Mouse (Mus musculus) heart, adult 2 months (tissue): ENCODE results near the gene Pbx1. TPM values are rescaled to one million over a fixed set of nuclear protein-coding genes. Genes with fewer than 3 reads are reported as not detected.

Source experiments
- DNase-seq, 2 experiments: peaks; one replicate each; pipeline ENCODE4 v3.0.0; 2021
- H3K27ac ChIP-seq: fragments of 200-600 bp; 2 replicates; pipeline ENCODE4 v1.8.1; 2022
- H3K27me3 ChIP-seq: fragments of 200-500 bp; 2 replicates; pipeline ENCODE4 v1.6.1; 2012; ENCODE audit warnings: mild to moderate bottlenecking, low read length, inconsistent platforms, mixed read lengths; ENCODE audit not compliant: control insufficient read depth, insufficient read depth
- H3K36me3 ChIP-seq: fragments of 200-500 bp; 2 replicates; pipeline ENCODE4 v1.6.1; 2012; ENCODE audit warnings: low read length, inconsistent platforms; ENCODE audit not compliant: control insufficient read depth, insufficient read depth
- H3K4me1 ChIP-seq: fragments of 200-500 bp; 2 replicates; pipeline ENCODE4 v1.6.1; 2011; ENCODE audit warnings: low read length; ENCODE audit not compliant: control insufficient read depth, insufficient read depth
- H3K4me3 ChIP-seq: fragments of 200-600 bp; 2 replicates; pipeline ENCODE4 v1.8.1; 2022
- H3K79me2 ChIP-seq: fragments of 200-500 bp; replicated peaks from 2 replicates; pipeline ENCODE4 v1.6.1; 2012; ENCODE audit warnings: mild to moderate bottlenecking, inconsistent platforms, low read length, moderate library complexity, mixed read lengths; ENCODE audit not compliant: control insufficient read depth, insufficient read depth
- H3K9ac ChIP-seq: fragments of 200-500 bp; 2 replicates; pipeline ENCODE4 v1.6.1; 2012; ENCODE audit warnings: low read depth, mild to moderate bottlenecking, control low read depth, inconsistent platforms, low read length, mixed read lengths
- CTCF ChIP-seq: fragments of 200-600 bp; IDR thresholded peaks from 2 replicates; pipeline ENCODE4 v1.8.1; 2022; ENCODE audit warnings: antibody characterized with exemption, mild to moderate bottlenecking, moderate library complexity
- EP300 ChIP-seq: fragments of 200-500 bp; IDR thresholded peaks from 2 replicates; pipeline ENCODE4 v1.6.1; 2011; ENCODE audit warnings: low read depth, low read length, control low read depth; ENCODE audit not compliant: insufficient read depth
- POLR2A ChIP-seq: fragments of 200-500 bp; IDR thresholded peaks from 2 replicates; pipeline ENCODE4 v1.6.1; 2011; ENCODE audit warnings: mild to moderate bottlenecking, low read depth, low read length, control low read depth; ENCODE audit not compliant: insufficient read depth
- WGBS: fragments of 180-500 bp; shearing (Covaris S2); methylation state at CpG from one replicate; pipeline ENCODE4 v1.1.7; 2018; 5-methylcytosine and 5-hydroxymethylcytosine counted together
- intact Hi-C: fragments of 180-260 bp; cut with DNase I; formaldehyde crosslinking; loops from one replicate; pipeline ENCODE4 v1.15.1; 2025
- polyA plus RNA-seq: library from polyadenylated mRNA; depleted of rRNA; stranded (reverse); fragments of >200 nt; gene quantifications from 2 replicates; pipeline ENCODE4 v1.2.3, GENCODE M21; 2012
- total RNA-seq, 2 experiments: library from RNA; stranded (reverse); gene quantifications; 2 replicates each; pipeline ENCODE4 v1.2.3; 2021

Pbx1 gene
- total and polyA plus RNA-seq, 3 experiments, result 33.1 to 54.7 (median 52.8) TPM

- 54% methylated on average over 11 of the region's 11 CpGs for WGBS
Measured at GRCm38 (mm10) chr1:168423389-168423930, 8.6 kb downstream of the Pbx1 start.

GRCm38 (mm10) chr1:168418903-168419302 lies 13.2 kb downstream of the Pbx1 start:
- intact Hi-C loops, result no loop called here
- no peak overlapping the region for H3K4me3 ChIP-seq
- TF ChIP-seq EP300, result no peak
- no peak for TF ChIP-seq CTCF
- no peak for TF ChIP-seq POLR2A
- H3K27me3 ChIP-seq, result no peaks in the 10 kb centered on the region
- H3K9ac ChIP-seq, result no peak overlapping the region
- H3K4me1 ChIP-seq, result peaks cover 12% of the 10 kb centered on the region
- H3K27ac ChIP-seq, result no peak overlapping the region
- DNase-seq, result no peak
- WGBS, result 67% methylated on average over 9 of the region's 9 CpGs
- peaks cover 4% of the 10 kb centered on the region for H3K79me2 ChIP-seq
- peaks cover 3% of the 10 kb centered on the region for H3K36me3 ChIP-seq

More at GRCm38 (mm10) chr1:168423389-168423930, 8.6 kb downstream of the Pbx1 start:
- Histone ChIP-seq H3K4me1 (peaks cover 6% of the 10 kb centered on the region), H3K27me3 (no peaks in the 10 kb centered on the region), H3K4me3 (no peak overlapping the region; the same call in 1 of the 2 replicates), H3K36me3 (peaks cover 16% of the 10 kb centered on the region), H3K27ac (no peak overlapping the region), H3K79me2 (peaks cover 2% of the 10 kb centered on the region; the same call in 1 of the 2 replicates), H3K9ac (no peak overlapping the region)
- DNase-seq, result no peak
- TF ChIP-seq EP300, result no peak
- TF ChIP-seq POLR2A, result no peak
- no peak for TF ChIP-seq CTCF
- intact Hi-C loops, result no loop called here

- Histone ChIP-seq H3K27ac (no peak overlapping the region), H3K4me3 (no peak overlapping the region), H3K4me1 (peaks cover 6% of the 10 kb centered on the region), H3K27me3 (no peaks in the 10 kb centered on the region), H3K79me2 (peaks cover 4% of the 10 kb centered on the region), H3K9ac (no peak overlapping the region), H3K36me3 (peaks cover 3% of the 10 kb centered on the region)
- WGBS, result 86% methylated on average over 6 of the region's 6 CpGs
- TF ChIP-seq POLR2A, result no peak
- TF ChIP-seq CTCF, result no peak
- no peak for TF ChIP-seq EP300
- no peak for DNase-seq
- intact Hi-C loops, result no loop called here
Measured at GRCm38 (mm10) chr1:168417626-168418025, 14.4 kb downstream of the Pbx1 start.

- Histone ChIP-seq H3K79me2 (peaks cover 4% of the 10 kb centered on the region), H3K27ac (no peak overlapping the region), H3K36me3 (peaks cover 3% of the 10 kb centered on the region), H3K27me3 (no peaks in the 10 kb centered on the region), H3K4me3 (no peak overlapping the region), H3K9ac (no peak overlapping the region), H3K4me1 (peaks cover 6% of the 10 kb centered on the region)
- 25% methylated on average over 11 of the region's 11 CpGs for WGBS
- peak in 1 of 2 experiments; percentile 41 for DNase-seq
- intact Hi-C loops, result no loop called here
- TF ChIP-seq POLR2A, result no peak
Measured at GRCm38 (mm10) chr1:168416729-168417437, 15.2 kb downstream of the Pbx1 start.

GRCm38 (mm10) chr1:168410611-168411010 lies 21.5 kb downstream of the Pbx1 start:
- no peak overlapping the region for H3K9ac ChIP-seq
- TF ChIP-seq CTCF (no peak), EP300 (no peak), POLR2A (no peak)

DNA sequence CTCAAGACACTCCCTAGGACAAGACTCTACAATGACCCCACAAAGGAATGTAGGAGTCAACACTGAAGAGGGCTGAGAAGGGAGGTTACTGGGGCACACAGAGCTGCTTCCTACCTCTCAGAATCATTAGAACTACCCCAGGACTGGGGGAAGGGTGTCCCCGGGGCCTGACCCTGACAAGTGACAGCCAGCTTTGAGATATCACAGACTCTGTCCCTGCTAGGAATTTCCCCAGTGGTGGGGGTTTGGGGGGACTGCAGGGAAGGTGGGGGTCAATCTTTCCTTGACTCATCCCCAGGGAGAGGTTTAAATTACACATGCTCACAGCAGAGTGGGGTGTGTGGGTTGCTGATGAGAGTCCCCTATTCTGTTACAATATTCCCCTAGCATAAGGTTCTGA lies 22.0 kb downstream of the Pbx1 start:
- Histone ChIP-seq H3K4me3 (no peak overlapping the region), H3K4me1 (peaks cover under 1% of the 10 kb centered on the region; the same call in 1 of the 2 replicates), H3K36me3 (peaks cover 3% of the 10 kb centered on the region; the same call in 1 of the 2 replicates), H3K27me3 (no peaks in the 10 kb centered on the region), H3K9ac (no peak overlapping the region), H3K27ac (no peak overlapping the region), H3K79me2 (peaks cover 2% of the 10 kb centered on the region; the same call in 1 of the 2 replicates)
- TF ChIP-seq POLR2A (no peak), EP300 (no peak), CTCF (no peak)
- no peak for DNase-seq
- intact Hi-C loops, result no loop called here
- 39% methylated on average over 1 of the region's 1 CpGs for WGBS

More at GRCm38 (mm10) chr1:168410611-168411010, 21.5 kb downstream of the Pbx1 start:
- WGBS, result 48% methylated on average over 10 of the region's 10 CpGs
- DNase-seq, result no peak
- H3K36me3 ChIP-seq, result peaks cover 3% of the 10 kb centered on the region; the same call in 1 of the 2 replicates
- intact Hi-C loops, result no loop called here
- H3K4me3 ChIP-seq, result no peak overlapping the region
- H3K4me1 ChIP-seq, result peaks cover 2% of the 10 kb centered on the region
- no peaks in the 10 kb centered on the region for H3K27me3 ChIP-seq
- peaks cover 2% of the 10 kb centered on the region; the same call in 1 of the 2 replicates for H3K79me2 ChIP-seq
- no peak overlapping the region for H3K27ac ChIP-seq
